Mouse (Mus musculus): ENCODE data around the gene Atad2b.

- no peak for TF ChIP-seq JUND (IDR thresholded peaks at IDR 0.05; ENCODE audit: low read depth, low read length)
- TF ChIP-seq USF1 (IDR thresholded peaks at IDR 0.05; ENCODE audit: low read depth, low read length): no peak
These were observed 61.2 kb downstream of the Atad2b start for GRCm38 (mm10) chr12:4978324-4978723.
